Mouse (Mus musculus): ENCODE measurements around the gene Myadml2. TPM values are rescaled to one million over a fixed set of nuclear protein-coding genes. Genes with fewer than 3 reads are reported as not detected.
A peak's percentile ranks its signal among the peaks of the same experiment; 100 is the strongest.

The Myadml2 gene
- total and polyA plus RNA-seq, 2 experiments from 2014 or later = 1.5 to 3.2 TPM

DNA sequence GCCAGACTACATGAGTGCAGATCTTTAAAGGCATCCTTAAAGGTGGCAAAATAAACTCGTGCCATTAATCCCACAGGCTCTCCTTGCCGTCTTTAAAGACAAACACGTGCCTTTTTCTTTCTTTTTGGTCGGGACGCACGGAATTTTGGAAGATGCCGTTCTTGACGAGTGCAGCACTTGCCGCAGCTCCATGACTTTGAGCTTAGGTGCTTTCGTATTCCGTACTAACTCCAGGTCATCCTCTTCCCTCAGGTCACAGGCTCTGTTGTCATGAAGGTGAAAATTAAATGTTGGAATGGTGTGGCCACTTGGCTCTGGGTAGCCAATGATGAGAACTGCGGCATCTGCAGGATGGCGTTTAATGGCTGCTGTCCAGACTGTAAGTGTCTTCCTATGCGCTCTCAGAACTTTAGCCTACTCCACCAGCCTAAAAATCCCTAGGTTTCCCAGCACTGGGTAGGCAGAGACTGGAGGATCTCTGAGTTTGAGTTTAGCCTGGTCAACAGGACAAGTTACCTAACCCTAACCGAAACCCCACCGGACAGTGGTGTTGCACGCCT, 48.9 kb downstream of the Myadml2 start:
- no peak for DNase-seq
- H3K36me3 ChIP-seq (ENCODE audit: insufficient read depth) = peaks cover 49% of the 10 kb centered on the region
- peak overlapping the region; percentile 80 for H3K4me3 ChIP-seq (ENCODE audit: low read depth, low read length)
- TF ChIP-seq CTCF (IDR thresholded peaks at IDR 0.05; ENCODE audit: low read depth) = no peak
- ATAC-seq = no peak
- H3K4me2 ChIP-seq (ENCODE audit: low read depth) = peak overlapping the region; percentile 84
- peaks cover 13% of the 10 kb centered on the region for H3K4me1 ChIP-seq (ENCODE audit: insufficient read depth)
- 45% methylated on average over 17 of the region's 17 CpGs for WGBS
- peak overlapping the region; percentile 91 for H3K9ac ChIP-seq
- H3K27ac ChIP-seq (ENCODE audit: low read depth, low read length) = peak overlapping the region; percentile 79
- H3K27me3 ChIP-seq (ENCODE audit: insufficient read depth, low read length) = no peaks in the 10 kb centered on the region
- no peaks in the 10 kb centered on the region for H3K9me3 ChIP-seq (ENCODE audit: low read length)

- DNase-seq (peak; percentile 98), ATAC-seq (peak; percentile 99)
- Histone ChIP-seq H3K9me3 (ENCODE audit: low read length) (no peaks in the 10 kb centered on the region), H3K4me3 (ENCODE audit: low read depth, low read length) (peak within 1 kb of the TSS; percentile 80), H3K4me2 (ENCODE audit: low read depth) (peak within 1 kb of the TSS; percentile 93), H3K36me3 (ENCODE audit: insufficient read depth) (peaks cover 55% of the 10 kb centered on the region), H3K4me1 (ENCODE audit: insufficient read depth) (peaks cover 13% of the 10 kb centered on the region), H3K27ac (ENCODE audit: low read depth, low read length) (peak within 1 kb of the TSS; percentile 85), H3K9ac (peak within 1 kb of the TSS; percentile 91), H3K27me3 (ENCODE audit: insufficient read depth, low read length) (no peaks in the 10 kb centered on the region)
- WGBS = 3% methylated on average over 88 of the region's 88 CpGs
- no peak for TF ChIP-seq CTCF (IDR thresholded peaks at IDR 0.05; ENCODE audit: low read depth)
Measured at GRCm38 (mm10) chr11:120598283-120598989, 49.5 kb downstream of the Myadml2 start, which contains the start of the genes Alyref and Anapc11. Alyref (minus strand) TSS chr11:120598365. Anapc11 (plus strand) TSS chr11:120598421.

DNA sequence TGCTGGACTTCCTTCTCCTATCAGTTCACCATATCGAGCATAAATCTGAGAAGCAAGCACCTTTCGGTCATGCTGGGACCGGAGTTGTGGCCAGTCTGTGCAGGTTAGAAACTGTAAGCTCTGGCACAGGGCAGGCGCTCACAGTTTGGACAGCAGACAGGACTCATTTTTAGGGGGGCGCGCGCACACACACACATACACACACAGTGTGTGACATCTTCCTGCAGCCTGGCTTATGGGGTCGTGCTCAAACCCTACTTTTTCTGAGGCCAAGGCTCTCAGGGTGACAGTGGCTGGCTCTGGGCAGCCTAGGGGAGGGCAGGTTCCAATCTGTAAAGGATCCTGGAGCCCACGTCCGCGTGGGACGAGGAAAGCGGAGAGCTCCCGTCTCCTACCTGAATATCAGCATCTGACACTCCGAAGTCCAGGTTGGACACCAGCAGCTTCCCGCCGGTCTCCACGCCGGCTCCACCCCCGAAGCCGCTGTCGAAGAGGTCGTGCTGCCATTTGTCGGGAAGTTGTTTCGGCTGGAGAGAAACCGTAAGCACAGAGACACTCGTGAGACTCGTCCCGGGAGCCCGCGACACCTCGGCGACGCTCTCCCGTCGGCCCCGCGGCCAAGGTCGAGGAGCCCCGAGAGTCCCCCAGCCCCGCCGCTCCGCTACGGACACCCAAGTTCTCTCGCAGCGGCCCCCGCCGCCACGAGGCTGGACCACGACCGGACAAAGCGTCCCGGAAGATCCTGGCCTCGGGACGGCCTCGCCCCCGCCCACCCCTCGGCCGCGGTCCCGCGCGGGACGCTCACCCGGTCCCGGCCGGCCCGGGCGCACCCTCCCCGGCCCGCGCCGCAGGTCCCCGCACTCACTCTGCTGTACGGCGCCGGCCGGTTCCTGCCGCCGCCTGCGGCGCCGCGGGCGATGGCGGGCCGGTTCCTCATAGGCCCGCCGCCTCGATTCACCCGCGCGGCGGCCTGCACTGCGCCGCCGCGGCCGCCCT, 50.4 kb downstream of the Myadml2 start:
- 7% methylated on average over 97 of the region's 99 CpGs for WGBS
- H3K27me3 ChIP-seq (ENCODE audit: insufficient read depth, low read length) = no peaks in the 10 kb centered on the region
- ATAC-seq = peak; percentile 44
- peaks cover 13% of the 10 kb centered on the region for H3K4me1 ChIP-seq (ENCODE audit: insufficient read depth)
- H3K9ac ChIP-seq = peak overlapping the region; percentile 91
- no peak for DNase-seq
- TF ChIP-seq CTCF (IDR thresholded peaks at IDR 0.05; ENCODE audit: low read depth) = no peak
- peak overlapping the region; percentile 80 for H3K4me3 ChIP-seq (ENCODE audit: low read depth, low read length)
- H3K4me2 ChIP-seq (ENCODE audit: low read depth) = peak overlapping the region; percentile 93
- peak overlapping the region; percentile 85 for H3K27ac ChIP-seq (ENCODE audit: low read depth, low read length)
- no peaks in the 10 kb centered on the region for H3K9me3 ChIP-seq (ENCODE audit: low read length)
- H3K36me3 ChIP-seq (ENCODE audit: insufficient read depth) = peaks cover 57% of the 10 kb centered on the region

Small RNA genes lying within 50 kb of the gene (microRNA-seq; reads per million reads assigned to microRNA genes)
- gene Mir6936 = 0.73 to 0.77 reads per million in 2 experiments

Other genes starting within 250 kb of the Myadml2 start
Only the 30 nearest of the 32 such genes appear.
- gene Pde6g, start 194.7 kb downstream of the Myadml2 start, total RNA-seq (2014; rRNA removed) = 0.33 TPM in 1 of 2 replicates, not detected in the other
- 0.18 and 1.4 TPM in 2 replicates for gene Pde6g, start 194.7 kb downstream of the Myadml2 start, polyA plus RNA-seq (2015; fragmentation: Nextera tagmentation; extraction: Ambion mirVana)
- gene Oxld1, start 190.1 kb downstream of the Myadml2 start, total RNA-seq (2014; rRNA removed) = 9.9 and 15.2 TPM in 2 replicates
- 12.7 and 13.8 TPM in 2 replicates for gene Oxld1, start 190.1 kb downstream of the Myadml2 start, polyA plus RNA-seq (2015; fragmentation: Nextera tagmentation; extraction: Ambion mirVana)
- 18.1 and 21.0 TPM in 2 replicates for gene Ccdc137, start 190.0 kb downstream of the Myadml2 start, total RNA-seq (2014; rRNA removed)
- gene Ccdc137, start 190.0 kb downstream of the Myadml2 start, polyA plus RNA-seq (2015; fragmentation: Nextera tagmentation; extraction: Ambion mirVana) = 13.6 and 15.4 TPM in 2 replicates
- 35.2 and 37.8 TPM in 2 replicates for gene Arl16, start 180.6 kb downstream of the Myadml2 start, total RNA-seq (2014; rRNA removed)
- 40.3 and 56.4 TPM in 2 replicates for gene Arl16, start 180.6 kb downstream of the Myadml2 start, polyA plus RNA-seq (2015; fragmentation: Nextera tagmentation; extraction: Ambion mirVana)
- 42.6 and 49.9 TPM in 2 replicates for gene Mrpl12, start 163.5 kb downstream of the Myadml2 start, total RNA-seq (2014; rRNA removed)
- 143 and 179 TPM in 2 replicates for gene Mrpl12, start 163.5 kb downstream of the Myadml2 start, polyA plus RNA-seq (2015; fragmentation: Nextera tagmentation; extraction: Ambion mirVana)
- 20.9 and 22.8 TPM in 2 replicates for gene Slc25a10, start 156.3 kb downstream of the Myadml2 start, total RNA-seq (2014; rRNA removed)
- gene Slc25a10, start 156.3 kb downstream of the Myadml2 start, polyA plus RNA-seq (2015; fragmentation: Nextera tagmentation; extraction: Ambion mirVana) = 20.5 and 21.1 TPM in 2 replicates
- gene Gcgr, start 117.5 kb downstream of the Myadml2 start, total RNA-seq (2014; rRNA removed) = not detected in 2 replicates
- gene Gcgr, start 117.5 kb downstream of the Myadml2 start, polyA plus RNA-seq (2015; fragmentation: Nextera tagmentation; extraction: Ambion mirVana) = 0.09 and 0.22 TPM in 2 replicates
- gene Mcrip1, start 98.4 kb downstream of the Myadml2 start, total RNA-seq (2014; rRNA removed) = 103 and 105 TPM in 2 replicates
- 261 and 275 TPM in 2 replicates for gene Mcrip1, start 98.4 kb downstream of the Myadml2 start, polyA plus RNA-seq (2015; fragmentation: Nextera tagmentation; extraction: Ambion mirVana)
- not detected in 2 replicates for gene Ppp1r27, start 97.0 kb downstream of the Myadml2 start, total RNA-seq (2014; rRNA removed)
- gene Ppp1r27, start 97.0 kb downstream of the Myadml2 start, polyA plus RNA-seq (2015; fragmentation: Nextera tagmentation; extraction: Ambion mirVana) = not detected in 2 replicates
- gene P4hb, start 74.9 kb downstream of the Myadml2 start, total RNA-seq (2014; rRNA removed) = 162 and 174 TPM in 2 replicates
- 208 and 218 TPM in 2 replicates for gene P4hb, start 74.9 kb downstream of the Myadml2 start, polyA plus RNA-seq (2015; fragmentation: Nextera tagmentation; extraction: Ambion mirVana)
- 214 and 237 TPM in 2 replicates for gene Arhgdia, start 66.5 kb downstream of the Myadml2 start, total RNA-seq (2014; rRNA removed)
- 416 and 435 TPM in 2 replicates for gene Arhgdia, start 66.5 kb downstream of the Myadml2 start, polyA plus RNA-seq (2015; fragmentation: Nextera tagmentation; extraction: Ambion mirVana)
- gene Alyref, start 49.8 kb downstream of the Myadml2 start, total RNA-seq (2014; rRNA removed) = 99.8 and 111 TPM in 2 replicates
- 207 and 238 TPM in 2 replicates for gene Alyref, start 49.8 kb downstream of the Myadml2 start, polyA plus RNA-seq (2015; fragmentation: Nextera tagmentation; extraction: Ambion mirVana)
- gene Anapc11, start 49.7 kb downstream of the Myadml2 start, total RNA-seq (2014; rRNA removed) = 54.2 and 64.2 TPM in 2 replicates
- gene Anapc11, start 49.7 kb downstream of the Myadml2 start, polyA plus RNA-seq (2015; fragmentation: Nextera tagmentation; extraction: Ambion mirVana) = 207 and 226 TPM in 2 replicates
- gene Npb, start 39.7 kb downstream of the Myadml2 start, total RNA-seq (2014; rRNA removed) = not detected in 2 replicates
- 0.42 and 0.80 TPM in 2 replicates for gene Npb, start 39.7 kb downstream of the Myadml2 start, polyA plus RNA-seq (2015; fragmentation: Nextera tagmentation; extraction: Ambion mirVana)
- 102 and 129 TPM in 2 replicates for gene Pcyt2, start 30.2 kb downstream of the Myadml2 start, total RNA-seq (2014; rRNA removed)
- gene Pcyt2, start 30.2 kb downstream of the Myadml2 start, polyA plus RNA-seq (2015; fragmentation: Nextera tagmentation; extraction: Ambion mirVana) = 107 and 117 TPM in 2 replicates
- gene Sirt7, start 22.9 kb downstream of the Myadml2 start, total RNA-seq (2014; rRNA removed) = 48.7 and 51.8 TPM in 2 replicates
- 37.4 and 40.7 TPM in 2 replicates for gene Sirt7, start 22.9 kb downstream of the Myadml2 start, polyA plus RNA-seq (2015; fragmentation: Nextera tagmentation; extraction: Ambion mirVana)
- gene Mafg, start 14.6 kb downstream of the Myadml2 start, total RNA-seq (2014; rRNA removed) = 37.5 and 40.1 TPM in 2 replicates
- 24.6 and 39.7 TPM in 2 replicates for gene Mafg, start 14.6 kb downstream of the Myadml2 start, polyA plus RNA-seq (2015; fragmentation: Nextera tagmentation; extraction: Ambion mirVana)
- 8.7 and 13.8 TPM in 2 replicates for gene Pycr1, start 4.4 kb downstream of the Myadml2 start, total RNA-seq (2014; rRNA removed)
- 19.5 and 23.0 TPM in 2 replicates for gene Pycr1, start 4.4 kb downstream of the Myadml2 start, polyA plus RNA-seq (2015; fragmentation: Nextera tagmentation; extraction: Ambion mirVana)
- 5.5 and 5.9 TPM in 2 replicates for gene Notum, start 13.0 kb upstream of the Myadml2 start, total RNA-seq (2014; rRNA removed)
- gene Notum, start 13.0 kb upstream of the Myadml2 start, polyA plus RNA-seq (2015; fragmentation: Nextera tagmentation; extraction: Ambion mirVana) = 3.6 and 4.9 TPM in 2 replicates
- gene Aspscr1, start 24.8 kb upstream of the Myadml2 start, total RNA-seq (2014; rRNA removed) = 97.7 and 102 TPM in 2 replicates
- 137 and 139 TPM in 2 replicates for gene Aspscr1, start 24.8 kb upstream of the Myadml2 start, polyA plus RNA-seq (2015; fragmentation: Nextera tagmentation; extraction: Ambion mirVana)
- 28.5 and 52.1 TPM in 2 replicates for gene Cenpx, start 65.6 kb upstream of the Myadml2 start, total RNA-seq (2014; rRNA removed)
- 91.3 and 114 TPM in 2 replicates for gene Cenpx, start 65.6 kb upstream of the Myadml2 start, polyA plus RNA-seq (2015; fragmentation: Nextera tagmentation; extraction: Ambion mirVana)
- 57.6 and 58.4 TPM in 2 replicates for gene Lrrc45, start 65.8 kb upstream of the Myadml2 start, total RNA-seq (2014; rRNA removed)
- 31.0 and 41.0 TPM in 2 replicates for gene Lrrc45, start 65.8 kb upstream of the Myadml2 start, polyA plus RNA-seq (2015; fragmentation: Nextera tagmentation; extraction: Ambion mirVana)
- 598 and 666 TPM in 2 replicates for gene Rac3, start 73.3 kb upstream of the Myadml2 start, total RNA-seq (2014; rRNA removed)
- 681 and 697 TPM in 2 replicates for gene Rac3, start 73.3 kb upstream of the Myadml2 start, polyA plus RNA-seq (2015; fragmentation: Nextera tagmentation; extraction: Ambion mirVana)
- 7.2 and 13.2 TPM in 2 replicates for gene Dcxr, start 79.1 kb upstream of the Myadml2 start, total RNA-seq (2014; rRNA removed)
- 11.2 and 12.7 TPM in 2 replicates for gene Dcxr, start 79.1 kb upstream of the Myadml2 start, polyA plus RNA-seq (2015; fragmentation: Nextera tagmentation; extraction: Ambion mirVana)
- 3.6 and 4.8 TPM in 2 replicates for gene Cbr2, start 84.0 kb upstream of the Myadml2 start, total RNA-seq (2014; rRNA removed)
- gene Cbr2, start 84.0 kb upstream of the Myadml2 start, polyA plus RNA-seq (2015; fragmentation: Nextera tagmentation; extraction: Ambion mirVana) = 3.1 and 4.9 TPM in 2 replicates
- gene Hmga1b, start 114.6 kb upstream of the Myadml2 start, total RNA-seq (2014; rRNA removed) = 0.95 and 1.8 TPM in 2 replicates
- gene Hmga1b, start 114.6 kb upstream of the Myadml2 start, polyA plus RNA-seq (2015; fragmentation: Nextera tagmentation; extraction: Ambion mirVana) = 1.6 and 1.7 TPM in 2 replicates
- 61.9 and 82.8 TPM in 2 replicates for gene Rfng, start 136.0 kb upstream of the Myadml2 start, total RNA-seq (2014; rRNA removed)
- gene Rfng, start 136.0 kb upstream of the Myadml2 start, polyA plus RNA-seq (2015; fragmentation: Nextera tagmentation; extraction: Ambion mirVana) = 114 and 125 TPM in 2 replicates
- gene Gps1, start 136.1 kb upstream of the Myadml2 start, total RNA-seq (2014; rRNA removed) = 228 and 240 TPM in 2 replicates
- 240 and 244 TPM in 2 replicates for gene Gps1, start 136.1 kb upstream of the Myadml2 start, polyA plus RNA-seq (2015; fragmentation: Nextera tagmentation; extraction: Ambion mirVana)
- gene Dus1l, start 148.2 kb upstream of the Myadml2 start, total RNA-seq (2014; rRNA removed) = 43.0 and 52.0 TPM in 2 replicates
- 36.1 and 38.6 TPM in 2 replicates for gene Dus1l, start 148.2 kb upstream of the Myadml2 start, polyA plus RNA-seq (2015; fragmentation: Nextera tagmentation; extraction: Ambion mirVana)
- gene Fasn, start 176.4 kb upstream of the Myadml2 start, total RNA-seq (2014; rRNA removed) = 328 and 364 TPM in 2 replicates
- gene Fasn, start 176.4 kb upstream of the Myadml2 start, polyA plus RNA-seq (2015; fragmentation: Nextera tagmentation; extraction: Ambion mirVana) = 72.5 and 75.6 TPM in 2 replicates